Mouse (Mus musculus) adrenal gland (tissue): ENCODE measurements at regions not wholly inside any gene's neighbourhood (a gene's known extent, or its start where the extent isn't known, plus 50 kb on each side); places are given as distances from the start of the nearest gene placed in this dataset.
"Not testable (repeated sequence)": the region's sequence is repeated elsewhere in the genome, so short reads cannot be mapped to it uniquely, and the experiment has no call there.

Source experiments
- intact Hi-C: fragments of 180-260 bp; cut with DNase I; formaldehyde crosslinking; loops from one replicate; pipeline ENCODE4 v1.15.1; 2025
- microRNA-seq, 2 experiments: library from miRNA; unstranded; fragments of <30 nt; microRNA quantifications; one replicate each; pipeline ENCODE4; 2019

- intact Hi-C loops = no loop called here
Measured at GRCm38 (mm10) chr16:77738821-77739220, 136.9 kb upstream of the Gm11146 start.

DNA sequence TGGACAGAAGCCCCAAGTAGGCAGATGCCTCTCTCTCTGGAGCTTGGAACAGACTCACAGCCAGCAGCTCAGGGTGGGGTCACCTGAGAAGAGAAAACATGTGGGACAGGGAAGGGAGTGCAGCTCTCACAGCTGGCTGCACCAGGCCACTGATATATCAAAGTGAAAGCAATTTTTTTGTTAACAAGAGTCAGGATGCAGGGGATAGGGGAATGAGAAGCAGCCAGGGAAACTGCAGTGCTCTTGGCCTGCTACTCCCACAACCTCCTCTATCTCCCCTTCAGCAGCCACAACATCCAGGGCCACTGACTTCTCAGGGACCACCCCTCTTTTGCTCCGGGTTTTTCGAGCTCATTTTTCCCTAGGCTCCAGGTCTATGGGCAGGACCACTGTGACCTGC is 117.5 kb upstream of the Gm11146 start:
- intact Hi-C loops = no loop called here

DNA sequence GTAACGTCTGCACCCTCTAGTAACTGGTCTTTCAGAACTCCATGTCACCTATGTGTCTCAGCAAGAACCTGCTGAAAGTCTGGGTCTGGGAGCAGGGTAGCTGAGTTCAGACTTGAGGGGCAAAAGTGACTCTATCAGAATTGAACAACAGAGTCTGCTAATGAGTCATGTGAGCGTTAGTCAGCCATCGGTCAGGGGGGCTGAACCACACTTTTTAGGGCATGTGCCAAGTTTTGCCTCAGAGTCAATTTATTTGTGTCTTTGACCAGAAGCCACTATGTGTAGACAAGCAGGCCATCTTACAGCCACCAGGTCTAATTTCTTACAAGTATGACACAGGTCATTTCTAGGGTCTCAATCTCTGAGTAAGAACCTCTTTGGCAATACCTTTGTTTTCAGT is 115.9 kb upstream of the Gm11146 start:
- intact Hi-C loops = not testable (repeated sequence)

DNA sequence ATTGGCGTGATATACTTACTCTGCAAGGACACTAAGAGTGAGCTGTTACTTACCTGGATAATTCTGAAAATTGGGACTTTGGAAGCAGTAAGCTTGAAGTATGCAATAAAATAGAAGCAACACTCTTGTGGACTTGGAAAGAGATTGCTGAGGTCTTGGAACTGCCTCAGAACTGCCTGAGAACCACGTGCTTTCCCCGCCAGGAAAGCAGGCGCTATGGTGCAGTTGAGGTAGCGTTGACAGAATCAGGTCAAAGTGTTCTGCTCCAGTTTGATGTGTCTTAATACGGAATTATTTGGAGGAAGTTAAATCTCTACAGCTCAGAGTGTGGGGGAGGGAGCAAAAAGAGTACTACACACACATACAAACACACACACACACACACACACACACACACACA is 102.8 kb upstream of the Gm11146 start:
- intact Hi-C loops = no loop called here

GRCm38 (mm10) chr16:77695443-77695842 is 93.5 kb upstream of the Gm11146 start:
- intact Hi-C loops = no loop called here

DNA sequence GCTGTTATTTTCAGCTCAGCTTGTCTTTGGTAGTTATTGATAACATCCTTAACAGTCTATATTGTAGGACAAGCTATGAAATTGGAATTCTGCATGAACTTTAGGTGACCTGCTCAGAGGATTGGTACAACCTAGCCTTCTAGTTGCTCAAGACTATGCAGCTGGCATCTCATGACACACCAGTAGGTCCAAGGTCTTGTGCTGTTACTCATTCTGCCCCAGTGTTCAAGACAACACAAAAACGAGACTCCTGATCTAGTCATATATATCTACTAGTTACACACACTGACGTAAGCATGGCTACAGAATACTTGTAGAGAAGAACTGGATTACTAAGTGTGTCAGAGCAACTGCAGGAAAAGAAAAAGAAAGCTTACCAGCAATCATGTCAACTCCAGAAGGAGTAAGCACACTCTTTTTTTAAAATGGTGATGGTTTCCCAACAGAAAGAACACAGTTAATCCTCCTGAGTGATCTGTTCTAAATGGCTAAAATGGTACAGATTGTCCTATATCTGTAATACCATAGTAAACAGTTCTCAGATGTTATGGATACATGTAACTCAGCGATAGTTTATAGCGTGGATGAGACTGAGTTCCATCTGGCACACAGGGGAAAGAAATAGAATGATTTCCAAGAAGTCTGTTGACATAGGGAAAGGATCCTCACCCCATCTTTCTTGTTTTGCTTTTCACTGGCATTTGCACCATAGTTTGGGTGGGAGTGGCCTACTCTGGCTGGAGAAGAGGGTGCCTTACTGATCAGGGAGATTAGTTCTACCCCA is 85.4 kb upstream of the Gm11146 start:
- intact Hi-C loops = no loop called here

DNA sequence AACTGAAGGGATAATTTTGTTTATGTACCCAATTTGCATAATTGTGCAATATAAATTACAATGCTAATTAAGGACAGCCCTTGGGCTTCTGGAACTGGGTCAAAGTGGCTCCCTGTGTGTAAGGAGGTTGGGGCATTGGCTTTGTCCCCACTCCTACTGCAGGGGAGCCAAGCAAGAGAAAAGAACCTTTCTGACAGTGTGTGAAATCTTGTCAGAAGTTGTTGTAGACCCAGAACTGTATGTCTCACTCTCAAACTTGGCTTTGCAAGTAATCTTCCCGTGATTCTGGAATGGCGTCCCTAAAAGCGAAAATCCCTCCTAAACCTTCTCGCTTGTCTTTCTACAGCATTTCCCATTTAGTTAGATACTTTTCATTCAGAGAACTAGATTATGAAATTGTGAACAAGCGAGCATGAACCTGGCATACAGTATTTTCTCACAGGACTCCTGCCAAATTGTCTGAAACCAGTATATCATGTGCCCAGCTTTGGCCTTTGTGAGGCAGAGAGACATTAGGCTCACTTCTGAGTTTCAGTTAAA is 83.8 kb upstream of the Gm11146 start:
- intact Hi-C loops = no loop called here

- intact Hi-C loops = no loop called here
Measured at GRCm38 (mm10) chr16:77684521-77684920, 82.6 kb upstream of the Gm11146 start.

- intact Hi-C loops = no loop called here
Measured at GRCm38 (mm10) chr16:77679234-77679633, 77.3 kb upstream of the Gm11146 start.

GRCm38 (mm10) chr16:77676805-77677204 is 74.9 kb upstream of the Gm11146 start:
- intact Hi-C loops = no loop called here

DNA sequence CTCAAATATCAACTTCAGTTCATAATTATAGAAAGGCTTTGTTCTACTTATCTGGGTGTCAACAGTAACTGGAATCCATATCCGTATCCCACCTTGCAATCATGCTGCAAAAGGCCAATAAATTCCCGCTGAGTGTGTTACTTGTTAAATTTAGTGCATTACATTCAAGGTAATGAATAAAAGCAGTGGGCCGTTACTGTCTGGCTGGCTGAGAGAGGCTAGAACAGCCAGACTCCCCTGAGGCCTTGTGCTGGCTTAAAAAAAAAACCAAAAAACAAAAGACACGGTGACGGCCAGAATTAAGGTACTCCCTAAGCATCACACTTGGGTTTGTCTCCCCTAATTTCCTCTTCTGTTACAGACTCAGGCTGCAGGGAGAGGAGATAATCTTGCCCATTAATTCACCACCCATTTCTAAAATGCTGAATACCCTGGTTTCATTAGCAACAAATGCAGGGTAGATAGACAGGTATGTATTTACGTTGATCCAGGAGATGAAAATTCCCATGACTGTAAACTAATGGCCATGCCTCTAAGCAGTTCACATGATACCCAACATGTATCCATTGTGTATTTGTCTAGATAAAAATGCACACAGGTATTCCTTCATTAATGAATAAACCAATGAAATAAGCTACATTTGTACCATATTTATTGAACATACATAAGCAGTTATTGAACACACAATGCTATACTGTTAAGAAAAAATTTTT is 74.1 kb upstream of the Gm11146 start:
- intact Hi-C loops = no loop called here

DNA sequence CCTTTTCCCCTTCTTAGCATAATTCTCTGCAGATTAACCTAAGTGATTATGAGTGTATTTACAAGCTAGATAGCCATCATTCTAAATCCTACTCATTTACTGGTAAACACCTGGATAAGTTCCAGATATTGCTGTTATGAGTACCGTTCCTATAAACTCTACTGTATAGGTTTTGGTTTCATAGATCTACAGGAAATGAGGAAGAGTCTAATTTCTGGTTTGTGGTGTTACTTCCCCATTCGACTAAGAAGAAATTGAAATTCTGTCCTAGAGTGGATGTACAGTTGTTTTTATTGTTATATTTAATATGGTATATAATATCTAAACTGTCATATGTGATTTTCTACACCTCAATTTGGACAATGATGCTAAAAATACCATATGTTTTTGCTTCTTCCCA is 69.4 kb upstream of the Gm11146 start:
- intact Hi-C loops = no loop called here

DNA sequence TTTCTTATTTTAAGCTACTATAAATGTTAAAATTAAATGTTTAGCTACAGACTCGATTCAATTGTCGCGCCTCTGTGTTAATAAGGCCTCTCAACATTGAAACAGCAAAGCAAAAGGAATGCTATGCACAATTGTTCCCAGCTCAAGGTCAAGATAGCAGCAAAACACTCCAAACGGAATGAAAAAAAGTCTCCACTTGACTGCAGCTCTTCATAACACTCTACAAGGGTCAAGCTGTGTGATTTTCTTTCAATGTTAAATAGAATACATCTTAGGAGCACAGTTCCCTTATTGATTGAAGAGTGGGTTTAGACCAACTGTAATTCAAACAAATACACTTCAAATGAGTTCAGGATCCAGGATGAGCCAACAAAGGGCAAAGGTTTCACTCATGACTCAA is 63.9 kb upstream of the Gm11146 start:
- intact Hi-C loops = no loop called here

DNA sequence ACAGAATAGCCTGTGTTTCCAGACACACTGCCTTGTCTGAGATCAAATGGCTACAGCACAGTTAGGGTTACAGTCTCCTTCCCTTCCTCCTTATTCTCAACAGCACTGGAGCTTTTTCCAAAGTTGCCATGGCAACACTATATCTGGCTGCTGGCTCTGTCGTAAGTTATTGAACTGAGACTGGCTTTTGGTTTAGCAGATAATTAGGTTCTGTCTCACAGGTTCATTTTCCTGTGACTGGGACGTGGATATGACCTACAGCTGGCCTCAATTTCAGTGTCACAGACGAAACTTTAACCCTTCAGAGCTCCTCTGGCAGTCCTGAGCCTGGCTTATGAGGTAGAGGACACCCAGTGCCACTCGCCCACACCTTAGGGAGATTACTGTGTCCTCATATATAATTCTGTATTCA is 60.2 kb upstream of the Gm11146 start:
- intact Hi-C loops = no loop called here

- intact Hi-C loops = no loop called here
Measured at GRCm38 (mm10) chr16:77653306-77653705, 51.4 kb upstream of the Gm11146 start.

Small RNA genes lying in the stretch of these regions (microRNA-seq; reads per million reads assigned to microRNA genes)
- 0 reads per million in 2 experiments for gene Gm25025
